Mouse (Mus musculus) neural tube, embryonic 11.5 days (tissue): ENCODE measurements around the gene T2. TPM values are rescaled to one million over a fixed set of nuclear protein-coding genes. Genes with fewer than 3 reads are reported as not detected.

Source experiments
- ATAC-seq: fragments of 200-750 bp; cut with Nextera tagmentation; 2 replicates; pipeline ENCODE4 v1.8.0; 2017; ENCODE audit warnings: moderate number of reproducible peaks, mild to moderate bottlenecking, moderate TSS enrichment, moderate library complexity; ENCODE audit not compliant: insufficient read depth, low FRiP score, low TSS enrichment
- DNase-seq: peaks from one replicate; pipeline ENCODE4 v3.0.0-alpha.2; 2015; ENCODE audit warnings: low spot score
- H3K27ac ChIP-seq: fragments of 300-500 bp; sonication (generic); 2 replicates; pipeline ENCODE4 v1.5.1; 2014; ENCODE audit warnings: low read depth, mild to moderate bottlenecking, low read length
- H3K27me3 ChIP-seq: fragments of 300-500 bp; sonication (generic); 2 replicates; pipeline ENCODE4 v1.6.1; 2014; ENCODE audit warnings: mild to moderate bottlenecking, low read length, mixed read lengths; ENCODE audit not compliant: control insufficient read depth, insufficient read depth
- H3K36me3 ChIP-seq: fragments of 300-500 bp; sonication (generic); 2 replicates; pipeline ENCODE4 v1.6.1; 2014; ENCODE audit warnings: mild to moderate bottlenecking, low read length, moderate library complexity, mixed read lengths; ENCODE audit not compliant: control insufficient read depth, insufficient read depth
- H3K4me1 ChIP-seq: fragments of 300-500 bp; sonication (generic); 2 replicates; pipeline ENCODE4 v1.6.1; 2014; ENCODE audit warnings: low read length, mixed read lengths; ENCODE audit not compliant: control insufficient read depth, insufficient read depth
- H3K4me2 ChIP-seq: fragments of 300-500 bp; sonication (generic); 2 replicates; pipeline ENCODE4 v1.6.1; 2014; ENCODE audit warnings: low read depth, mild to moderate bottlenecking, moderate library complexity
- H3K4me3 ChIP-seq: fragments of 300-500 bp; sonication (generic); 2 replicates; pipeline ENCODE4 v1.5.1; 2014; ENCODE audit warnings: low read depth, low read length
- H3K9ac ChIP-seq: fragments of 300-500 bp; sonication (generic); 2 replicates; pipeline ENCODE4 v1.6.1; 2014; ENCODE audit warnings: mild to moderate bottlenecking, low read length
- H3K9me3 ChIP-seq: fragments of 300-500 bp; sonication (generic); 2 replicates; pipeline ENCODE4 v1.6.1; 2016; ENCODE audit warnings: low read length; ENCODE audit not compliant: control insufficient read depth
- whole genome bisulfite sequencing: fragments of 180-500 bp; shearing (Covaris S2); extraction: QIAGEN DNeasy Blood & Tissue Kit; methylation state at CpG from one replicate; pipeline ENCODE4 v1.1.7; 2014; 5-methylcytosine and 5-hydroxymethylcytosine counted together
- polyA plus RNA-seq: library from polyadenylated mRNA; unstranded; fragments of >200 nt; fragmentation: Nextera tagmentation; extraction: Ambion mirVana; gene quantifications from 2 replicates; pipeline ENCODE4 v1.2.1, GENCODE M21; 2014

The T2 gene
- polyA plus RNA-seq, 1 experiment from 2014 or later: 0.53 TPM

DNA sequence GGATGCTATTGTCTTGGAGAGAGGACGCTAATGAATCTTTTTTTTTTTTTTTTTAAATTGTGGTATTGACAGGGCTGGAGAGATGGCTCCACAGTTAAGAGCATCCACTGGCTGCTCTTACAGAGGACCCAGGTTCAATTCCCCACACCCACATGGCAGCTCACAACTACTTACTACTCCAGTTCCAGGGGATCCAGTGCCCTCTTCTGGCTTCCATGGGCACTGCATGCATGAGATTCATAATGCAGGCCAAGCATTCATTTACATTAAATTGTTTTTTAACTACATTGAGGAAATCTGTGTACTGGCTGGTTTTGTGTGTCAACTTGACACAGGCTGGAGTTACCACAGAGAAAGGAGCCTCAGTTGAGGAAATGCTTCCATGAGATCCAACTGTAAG is 64.9 kb downstream of the T2 start:
- Histone ChIP-seq H3K27ac (no peak overlapping the region), H3K27me3 (no peaks in the 10 kb centered on the region), H3K9me3 (no peaks in the 10 kb centered on the region), H3K4me3 (no peak overlapping the region), H3K4me2 (no peak overlapping the region), H3K4me1 (no peaks in the 10 kb centered on the region), H3K36me3 (no peaks in the 10 kb centered on the region), H3K9ac (no peak overlapping the region)
- 56% methylated on average over 1 of the region's 1 CpGs for WGBS
- ATAC-seq (no peak), DNase-seq (no peak)

GRCm38 (mm10) chr17:8421517-8421916 is 65.7 kb downstream of the T2 start:
- DNase-seq (no peak), ATAC-seq (no peak)
- no peaks in the 10 kb centered on the region for H3K4me1 ChIP-seq
- H3K9ac ChIP-seq: no peak overlapping the region
- H3K27ac ChIP-seq: no peak overlapping the region
- H3K27me3 ChIP-seq: no peaks in the 10 kb centered on the region
- 26% methylated on average over 5 of the region's 5 CpGs for WGBS
- no peaks in the 10 kb centered on the region for H3K9me3 ChIP-seq
- no peak overlapping the region for H3K4me2 ChIP-seq
- no peaks in the 10 kb centered on the region for H3K36me3 ChIP-seq
- no peak overlapping the region for H3K4me3 ChIP-seq

DNA sequence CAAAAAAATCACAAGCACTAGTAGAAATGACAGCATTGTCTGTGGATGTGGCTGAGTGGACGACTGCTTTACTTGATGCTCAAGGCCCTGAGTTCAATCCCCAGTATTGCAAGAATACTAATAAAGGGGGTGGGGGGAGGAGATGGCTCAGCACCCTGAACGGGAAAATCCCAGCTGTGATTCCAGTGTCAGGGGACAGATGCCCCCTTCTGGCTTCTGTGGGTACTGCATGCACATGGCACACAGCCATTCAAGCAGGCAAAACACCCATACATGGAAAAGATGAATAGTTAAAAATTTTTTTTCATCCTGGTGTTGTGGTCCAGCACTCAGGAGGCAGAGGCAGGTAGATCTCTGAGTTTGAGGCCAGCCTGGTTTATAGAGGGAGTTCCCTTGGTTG is 67.5 kb downstream of the T2 start:
- no peak overlapping the region for H3K4me2 ChIP-seq
- ATAC-seq (no peak), DNase-seq (no peak)
- H3K36me3 ChIP-seq: no peaks in the 10 kb centered on the region
- H3K4me3 ChIP-seq: no peak overlapping the region
- H3K9ac ChIP-seq: no peak overlapping the region
- no peak overlapping the region for H3K27ac ChIP-seq
- H3K4me1 ChIP-seq: no peaks in the 10 kb centered on the region
- H3K27me3 ChIP-seq: no peaks in the 10 kb centered on the region; the same call in 1 of the 2 replicates
- 53% methylated on average over 2 of the region's 2 CpGs for WGBS
- H3K9me3 ChIP-seq: no peaks in the 10 kb centered on the region

GRCm38 (mm10) chr17:8429436-8429835 is 73.6 kb downstream of the T2 start:
- ATAC-seq (no peak), DNase-seq (no peak)
- peaks cover 3% of the 10 kb centered on the region; the same call in 1 of the 2 replicates for H3K4me1 ChIP-seq
- H3K27me3 ChIP-seq: peaks cover 59% of the 10 kb centered on the region
- no peak overlapping the region for H3K9ac ChIP-seq
- no peaks in the 10 kb centered on the region for H3K9me3 ChIP-seq
- H3K4me3 ChIP-seq: no peak overlapping the region
- H3K36me3 ChIP-seq: no peaks in the 10 kb centered on the region
- under 1% methylated on average over 16 of the region's 16 CpGs for WGBS
- H3K4me2 ChIP-seq: no peak overlapping the region
- H3K27ac ChIP-seq: no peak overlapping the region

DNA sequence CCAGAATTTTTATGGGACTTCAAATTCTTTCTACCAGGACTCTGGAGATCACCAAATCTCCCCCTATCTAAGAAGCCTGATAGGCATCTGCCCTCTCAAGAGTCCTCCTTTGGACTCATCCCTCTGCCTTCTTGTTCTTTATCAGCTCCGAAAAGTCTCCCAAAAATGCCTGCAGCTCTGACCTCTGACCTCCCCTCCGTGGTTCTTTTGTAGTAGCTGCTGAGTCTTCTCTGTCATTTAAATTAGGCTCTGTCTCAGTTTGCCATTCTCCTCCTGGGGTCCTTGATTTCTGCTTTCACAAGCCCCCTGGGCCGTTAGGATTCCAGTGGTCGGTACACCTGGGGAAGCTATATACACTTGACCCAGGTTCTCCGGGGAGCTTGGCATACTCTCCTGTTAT is 74.1 kb downstream of the T2 start:
- Histone ChIP-seq H3K9ac (no peak overlapping the region), H3K27ac (no peak overlapping the region), H3K4me1 (peaks cover 3% of the 10 kb centered on the region; the same call in 1 of the 2 replicates), H3K4me2 (no peak overlapping the region), H3K9me3 (no peaks in the 10 kb centered on the region), H3K27me3 (peaks cover 64% of the 10 kb centered on the region), H3K36me3 (no peaks in the 10 kb centered on the region), H3K4me3 (no peak overlapping the region)
- no peak for DNase-seq
- no peak for ATAC-seq
- 2% methylated on average over 5 of the region's 5 CpGs for WGBS

- Histone ChIP-seq H3K27me3 (peaks cover 87% of the 10 kb centered on the region), H3K9me3 (no peaks in the 10 kb centered on the region), H3K4me1 (peaks cover 3% of the 10 kb centered on the region; the same call in 1 of the 2 replicates), H3K4me2 (no peak overlapping the region), H3K27ac (no peak overlapping the region), H3K9ac (no peak overlapping the region), H3K36me3 (no peaks in the 10 kb centered on the region), H3K4me3 (no peak overlapping the region)
- ATAC-seq (no peak), DNase-seq (no peak)
- WGBS: under 1% methylated on average over 17 of the region's 17 CpGs
Observed at GRCm38 (mm10) chr17:8432179-8432800, 76.5 kb downstream of the T2 start.

DNA sequence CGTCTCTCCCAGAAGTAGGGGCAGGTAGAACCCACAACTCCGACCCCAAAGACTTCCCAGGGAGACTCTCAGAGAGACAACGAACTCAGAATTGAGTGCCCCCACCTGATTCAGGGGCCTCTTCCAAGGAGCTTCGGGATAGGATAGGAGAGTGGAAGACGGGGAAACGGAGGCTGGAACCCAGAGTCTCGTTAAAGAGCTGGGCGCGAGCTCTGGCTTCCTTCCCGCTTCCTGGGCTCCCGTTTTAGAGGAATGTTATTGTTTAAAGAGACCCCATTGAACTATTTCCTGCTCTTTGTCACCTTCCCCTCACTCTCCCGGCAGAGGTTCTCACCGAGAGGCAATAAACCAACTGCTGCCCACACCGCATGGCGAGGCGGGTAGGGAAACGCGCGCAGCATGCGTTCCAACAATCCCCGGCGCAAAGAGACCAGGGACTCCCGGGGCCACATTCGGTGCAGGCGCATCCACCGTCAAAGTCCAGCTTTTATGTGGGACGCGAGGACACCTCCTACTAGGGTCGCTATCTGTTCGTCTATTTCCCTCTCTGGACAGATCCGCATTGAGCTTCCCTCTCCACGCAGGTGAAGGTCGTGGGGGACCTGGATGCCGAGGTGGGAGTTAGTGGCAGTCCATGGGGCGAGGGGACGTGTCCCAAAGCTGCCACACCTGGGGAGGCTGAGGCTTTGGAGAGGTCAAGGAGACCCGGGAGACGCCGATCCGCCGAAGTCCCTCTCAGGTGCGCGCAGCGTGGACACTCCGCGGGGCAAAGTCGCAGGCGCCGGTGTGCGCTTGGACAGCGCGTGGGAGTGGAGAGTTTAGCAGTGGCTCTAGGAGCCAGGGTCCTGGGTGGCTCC is 77.6 kb downstream of the T2 start:
- H3K4me1 ChIP-seq: peaks cover 3% of the 10 kb centered on the region; the same call in 1 of the 2 replicates
- no peak overlapping the region for H3K27ac ChIP-seq
- ATAC-seq (no peak), DNase-seq (no peak)
- under 1% methylated on average over 52 of the region's 52 CpGs for WGBS
- H3K4me2 ChIP-seq: peak overlapping the region; percentile 39
- H3K4me3 ChIP-seq: peak overlapping the region; percentile 23
- H3K9ac ChIP-seq: no peak overlapping the region
- no peaks in the 10 kb centered on the region for H3K36me3 ChIP-seq
- H3K9me3 ChIP-seq: no peaks in the 10 kb centered on the region
- H3K27me3 ChIP-seq: peaks cover 94% of the 10 kb centered on the region

DNA sequence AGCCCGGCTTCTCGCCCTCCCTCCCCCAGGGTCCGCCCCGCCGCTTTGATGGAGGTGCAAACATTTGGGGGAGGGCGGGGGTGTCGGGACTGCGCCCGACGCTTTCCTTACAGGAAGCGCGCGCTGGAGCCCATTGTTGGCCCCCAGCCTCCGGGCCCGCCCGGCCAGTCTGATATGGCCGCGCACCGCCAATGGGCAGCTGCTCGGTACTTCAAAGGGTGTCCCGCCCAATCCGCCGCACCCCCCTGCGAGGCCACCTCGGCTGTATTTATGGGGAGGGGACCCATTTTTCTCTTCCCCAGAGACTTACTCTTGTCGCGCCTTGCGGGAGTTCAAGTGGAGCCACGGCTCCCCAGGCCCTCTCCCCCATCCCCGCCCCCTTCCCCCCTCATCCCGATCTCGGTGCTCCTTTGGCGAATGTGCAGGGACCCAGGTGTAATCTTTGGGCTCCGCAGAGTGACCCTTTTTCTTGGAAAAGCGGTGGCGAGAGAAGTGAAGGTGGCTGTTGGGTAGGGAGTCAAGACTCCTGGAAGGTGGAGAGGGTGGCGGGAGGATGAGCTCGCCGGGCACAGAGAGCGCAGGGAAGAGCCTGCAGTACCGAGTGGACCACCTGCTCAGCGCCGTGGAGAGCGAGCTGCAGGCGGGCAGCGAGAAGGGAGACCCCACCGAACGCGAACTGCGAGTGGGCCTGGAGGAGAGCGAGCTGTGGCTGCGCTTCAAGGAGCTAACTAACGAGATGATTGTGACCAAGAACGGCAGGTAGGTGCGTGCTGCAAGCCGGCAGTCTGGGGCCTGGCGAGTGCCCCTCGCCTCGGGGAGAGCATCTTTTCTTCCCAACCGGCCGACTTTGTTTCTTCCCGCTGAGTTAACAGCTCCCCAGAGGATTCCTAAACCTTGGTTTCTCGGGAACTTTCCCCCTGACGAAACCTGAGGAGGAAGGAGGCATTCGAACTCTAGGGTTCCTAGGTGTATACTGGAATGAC is 78.5 kb downstream of the T2 start, which contains the start of gene T:
T (plus strand) TSS at position 446 of the 983 bp plus-strand sequence.
- WGBS: under 1% methylated on average over 65 of the region's 65 CpGs
- no peak for ATAC-seq
- Histone ChIP-seq H3K27ac (no peak within 1 kb of the TSS), H3K9me3 (no peaks in the 10 kb centered on the region), H3K27me3 (peaks cover 87% of the 10 kb centered on the region), H3K9ac (no peak within 1 kb of the TSS), H3K4me2 (peak within 1 kb of the TSS; percentile 39), H3K4me3 (peak within 1 kb of the TSS; percentile 23), H3K4me1 (peaks cover 3% of the 10 kb centered on the region; the same call in 1 of the 2 replicates), H3K36me3 (no peaks in the 10 kb centered on the region)
- no peak for DNase-seq
